Mouse (Mus musculus) heart, postnatal 25 days (tissue): ENCODE data around the gene Myog. TPM values are rescaled to one million over a fixed set of nuclear protein-coding genes. Genes with fewer than 3 reads are reported as not detected.
"Not testable (repeated sequence)": the region's sequence is repeated elsewhere in the genome, so short reads cannot be mapped to it uniquely, and the experiment has no call there.

Experiments used
- DNase-seq: peaks from one replicate; pipeline ENCODE4 v3.0.0; 2022; ENCODE audit warnings: low spot score
- intact Hi-C: fragments of 180-260 bp; cut with DNase I; formaldehyde crosslinking; loops from one replicate; pipeline ENCODE4 v1.15.1; 2025
- total RNA-seq, 2 experiments: library from RNA; stranded (reverse); gene quantifications; 2 replicates each; pipeline ENCODE4 v1.2.3; 2021

The Myog gene
- total RNA-seq: not detected

GRCm38 (mm10) chr1:134289598-134290099, at the start of gene Myog:
TSS of gene Myog (plus strand) at chr1:134289989.
- no peak for DNase-seq
- intact Hi-C loops: no loop called here

- no peak for DNase-seq
- intact Hi-C loops: loop anchor here (10.0 kb wide), 1 partner anchor 186 kb away; no protein-coding TSS in a partner anchor
These were observed 49.1 kb upstream of the Myog start for GRCm38 (mm10) chr1:134240701-134241100.

- no peak for DNase-seq
- intact Hi-C loops: loop anchor here (10.0 kb wide), 1 partner anchor 186 kb away; no protein-coding TSS in a partner anchor
These were observed 48.5 kb upstream of the Myog start for GRCm38 (mm10) chr1:134241298-134241697.

GRCm38 (mm10) chr1:134242286-134242685, 47.5 kb upstream of the Myog start:
- DNase-seq: no peak
- intact Hi-C loops: loop anchor here (10.0 kb wide), 1 partner anchor 187 kb away; no protein-coding TSS in a partner anchor

- intact Hi-C loops: loop anchor here (10.0 kb wide), 1 partner anchor 189 kb away; no protein-coding TSS in a partner anchor
- DNase-seq: no peak
These were observed 46.3 kb upstream of the Myog start for GRCm38 (mm10) chr1:134243505-134243904.

- intact Hi-C loops: loop anchor here (1.0 to 10.0 kb wide), 4 partner anchors 48 to 189 kb away; no protein-coding TSS in a partner anchor
These were observed 45.6 kb upstream of the Myog start for GRCm38 (mm10) chr1:134243948-134244914.

GRCm38 (mm10) chr1:134245004-134245717, 44.6 kb upstream of the Myog start:
- intact Hi-C loops: loop anchor here (2.0 to 10.0 kb wide), 3 partner anchors 52 to 190 kb away; no protein-coding TSS in a partner anchor

More at GRCm38 (mm10) chr1:134243948-134244914, 45.6 kb upstream of the Myog start:
- peak; percentile 73 for DNase-seq

GRCm38 (mm10) chr1:134246590-134246989, 43.2 kb upstream of the Myog start:
- intact Hi-C loops: loop anchor here (5.0 to 10.0 kb wide), 2 partner anchors 51 to 192 kb away; no protein-coding TSS in a partner anchor
- DNase-seq: no peak

More at GRCm38 (mm10) chr1:134245004-134245717, 44.6 kb upstream of the Myog start:
- no peak for DNase-seq

GRCm38 (mm10) chr1:134249681-134250080, 40.1 kb upstream of the Myog start:
- intact Hi-C loops: loop anchor here (5.0 to 10.0 kb wide), 2 partner anchors 48 to 195 kb away; no protein-coding TSS in a partner anchor
- DNase-seq: not testable (repeated sequence)

GRCm38 (mm10) chr1:134264341-134264740, 25.4 kb upstream of the Myog start:
- DNase-seq: no peak
- intact Hi-C loops: no loop called here

- intact Hi-C loops: no loop called here
- no peak for DNase-seq
These were observed 24.0 kb upstream of the Myog start for GRCm38 (mm10) chr1:134265797-134266196.

GRCm38 (mm10) chr1:134270026-134270425, 19.8 kb upstream of the Myog start:
- intact Hi-C loops: no loop called here
- no peak for DNase-seq

GRCm38 (mm10) chr1:134272754-134273250, 17.0 kb upstream of the Myog start:
- intact Hi-C loops: no loop called here
- DNase-seq: no peak

GRCm38 (mm10) chr1:134273493-134274395, 16.0 kb upstream of the Myog start:
- intact Hi-C loops: no loop called here
- no peak for DNase-seq

GRCm38 (mm10) chr1:134274483-134274920, 15.3 kb upstream of the Myog start:
- intact Hi-C loops: no loop called here
- DNase-seq: no peak

- intact Hi-C loops: no loop called here
- DNase-seq: no peak
These were observed 13.9 kb upstream of the Myog start for GRCm38 (mm10) chr1:134275616-134276464.

GRCm38 (mm10) chr1:134276823-134277222, 13.0 kb upstream of the Myog start:
- DNase-seq: no peak
- intact Hi-C loops: no loop called here

- intact Hi-C loops: no loop called here
- no peak for DNase-seq
These were observed 9.6 kb upstream of the Myog start for GRCm38 (mm10) chr1:134280174-134280573.
